Mouse (Mus musculus): ENCODE results near the gene Lmf1.

DNA sequence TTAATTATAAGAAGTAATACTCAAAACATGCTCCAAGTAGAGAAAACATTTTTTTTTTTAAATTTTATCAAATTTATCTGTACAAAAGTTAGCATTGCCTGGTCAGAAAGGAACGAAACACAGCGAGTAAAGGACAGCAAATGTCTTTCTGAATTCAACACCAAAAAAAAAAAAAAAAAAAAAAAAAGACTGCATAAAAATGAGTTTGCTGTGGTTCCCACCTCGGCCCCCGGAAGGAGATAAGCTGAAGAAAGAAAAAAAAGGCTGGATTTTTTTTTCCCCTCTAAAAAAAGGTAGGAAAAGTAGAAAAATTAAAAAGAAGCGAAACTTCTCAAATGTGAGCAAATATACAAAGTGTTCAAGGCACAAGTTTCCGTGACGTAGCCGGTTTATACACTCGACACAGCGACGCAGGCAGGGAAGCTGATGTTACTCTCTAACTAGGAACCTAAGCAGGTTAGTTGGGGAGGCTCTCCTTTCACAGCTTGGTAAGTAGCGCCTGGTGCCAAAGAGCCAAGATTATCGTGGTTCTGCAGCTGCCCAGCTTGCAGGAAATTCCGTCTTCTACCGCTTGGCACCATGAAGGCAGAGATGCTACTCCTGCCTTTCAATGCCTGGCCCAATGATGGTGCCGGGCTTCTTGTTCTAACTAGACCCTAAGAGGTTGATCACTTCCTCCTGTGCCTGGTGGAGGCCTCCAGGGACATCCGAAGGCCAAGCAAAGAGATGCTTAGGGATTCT is 12.9 kb upstream of the Lmf1 start:
- TF ChIP-seq GATA1 (IDR thresholded peaks at IDR 0.05; ENCODE audit: low read length) = no peak
- no peak for TF ChIP-seq TAL1 (IDR thresholded peaks at IDR 0.05; ENCODE audit: low read length)

Data from erythroblast, embryonic 14.5 days (primary cell).